Mouse (Mus musculus) kidney, postnatal 4 days (tissue): ENCODE data around the gene Eapp.
"Not testable (repeated sequence)": the region's sequence is repeated elsewhere in the genome, so short reads cannot be mapped to it uniquely, and the experiment has no call there.

Experiments
- DNase-seq, 2 experiments: peaks; one replicate each; pipeline ENCODE4 v3.0.0; 2021; ENCODE audit warnings: mixed read lengths in 2 of 2

Eapp gene

GRCm38 (mm10) chr12:54676709-54677108, 19.0 kb downstream of the Eapp start:
- DNase-seq: no peak

DNA sequence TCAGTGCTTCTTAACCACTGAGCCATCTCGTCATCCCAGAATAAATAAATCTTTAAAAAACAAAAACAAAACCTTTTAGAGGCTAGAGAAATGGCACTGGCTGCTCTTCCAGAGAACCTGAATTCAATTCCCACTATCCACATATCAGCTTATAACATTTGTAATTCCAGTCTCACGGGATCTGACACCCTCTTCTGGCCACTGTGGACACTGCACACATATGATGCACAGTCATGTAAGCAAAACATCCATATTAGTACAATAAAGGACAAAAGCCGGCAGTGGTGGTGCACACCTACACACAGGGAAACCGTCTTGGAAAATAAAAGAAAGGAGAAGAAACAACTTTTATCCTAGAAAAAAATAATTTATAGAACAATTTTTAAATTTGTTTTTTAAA, 20.3 kb downstream of the Eapp start:
- no peak for DNase-seq

- no peak for DNase-seq
Observed at GRCm38 (mm10) chr12:54671262-54671661, 24.4 kb downstream of the Eapp start.

DNA sequence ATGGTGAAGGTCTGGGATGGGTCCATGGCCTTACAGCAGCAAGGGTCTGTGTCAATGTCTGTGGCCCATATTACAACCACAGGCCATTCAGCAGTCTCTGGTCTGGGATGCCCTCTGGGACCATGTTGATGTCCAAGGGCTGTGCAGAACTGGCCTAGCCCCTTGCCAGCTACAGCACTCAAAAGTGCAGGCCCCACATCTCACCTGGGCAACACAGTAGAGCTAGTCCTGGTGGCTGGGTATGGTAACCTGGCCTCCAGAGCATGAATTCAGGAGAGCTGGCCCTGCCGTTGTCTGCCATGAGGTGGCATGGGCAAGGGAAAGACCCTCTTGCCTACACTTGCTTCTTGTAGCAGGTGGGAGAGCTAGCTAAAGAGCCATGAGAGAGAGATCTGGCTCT, 27.6 kb downstream of the Eapp start:
- no peak for DNase-seq

DNA sequence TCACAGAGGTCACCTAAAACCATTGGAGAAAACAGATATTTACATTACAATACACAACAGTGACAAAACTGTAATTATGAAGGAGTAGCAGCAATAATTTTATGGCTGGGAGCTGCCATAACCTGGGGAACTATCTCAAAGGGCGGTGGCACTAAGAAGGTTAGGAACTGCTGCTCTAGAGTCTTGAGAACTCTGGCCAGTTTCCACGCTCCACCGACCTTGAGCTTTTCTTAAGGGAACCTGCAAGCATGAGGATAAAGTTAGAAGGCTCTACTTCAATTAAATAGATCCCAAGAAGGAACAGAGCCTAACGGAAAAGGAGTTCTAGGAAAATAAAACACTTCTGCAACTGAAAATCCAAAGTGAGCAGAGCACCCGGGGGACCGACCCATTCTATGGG, 30.2 kb downstream of the Eapp start:
- peak in 1 of 2 experiments; percentile 23 for DNase-seq

GRCm38 (mm10) chr12:54661470-54661869, 34.2 kb downstream of the Eapp start:
- DNase-seq: not testable (repeated sequence)

- peak; percentile 47 to 55 for DNase-seq
Observed at GRCm38 (mm10) chr12:54659901-54660300, 35.8 kb downstream of the Eapp start.

DNA sequence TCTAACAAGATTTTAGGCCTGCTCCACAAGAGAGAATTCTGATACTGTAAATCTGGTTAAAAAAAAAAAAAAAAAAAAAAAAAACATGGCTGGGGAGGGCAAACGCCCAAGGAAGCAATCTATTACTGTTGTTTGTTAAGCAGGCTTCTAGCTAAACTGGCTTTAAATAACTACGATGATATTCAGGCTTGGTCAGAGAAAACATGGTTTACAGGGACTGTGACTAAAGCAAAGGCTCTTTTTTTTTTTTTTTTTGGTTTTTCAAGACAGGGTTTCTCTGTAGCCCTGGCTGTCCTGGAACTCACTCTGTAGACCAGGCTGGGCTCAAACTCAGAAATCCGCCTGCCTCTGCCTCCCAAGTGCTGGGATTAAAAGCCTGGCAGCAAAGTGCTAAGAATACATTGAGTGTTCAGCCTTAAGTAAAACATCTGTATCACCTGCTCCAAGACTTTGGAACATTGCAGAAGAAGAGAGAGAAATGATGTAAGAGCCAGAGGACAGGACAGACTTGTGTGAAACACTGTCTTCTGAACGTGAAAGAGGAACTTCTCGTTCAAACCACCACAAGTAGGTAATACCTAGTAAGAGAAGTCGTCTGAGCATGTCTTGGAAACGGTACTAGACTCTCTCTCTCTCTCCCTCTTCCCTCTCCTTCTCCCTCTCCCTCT, 37.1 kb downstream of the Eapp start:
- DNase-seq: no peak

- no peak for DNase-seq
Observed at GRCm38 (mm10) chr12:54657951-54658350, 37.7 kb downstream of the Eapp start.

GRCm38 (mm10) chr12:54657226-54657625, 38.5 kb downstream of the Eapp start:
- no peak for DNase-seq

DNA sequence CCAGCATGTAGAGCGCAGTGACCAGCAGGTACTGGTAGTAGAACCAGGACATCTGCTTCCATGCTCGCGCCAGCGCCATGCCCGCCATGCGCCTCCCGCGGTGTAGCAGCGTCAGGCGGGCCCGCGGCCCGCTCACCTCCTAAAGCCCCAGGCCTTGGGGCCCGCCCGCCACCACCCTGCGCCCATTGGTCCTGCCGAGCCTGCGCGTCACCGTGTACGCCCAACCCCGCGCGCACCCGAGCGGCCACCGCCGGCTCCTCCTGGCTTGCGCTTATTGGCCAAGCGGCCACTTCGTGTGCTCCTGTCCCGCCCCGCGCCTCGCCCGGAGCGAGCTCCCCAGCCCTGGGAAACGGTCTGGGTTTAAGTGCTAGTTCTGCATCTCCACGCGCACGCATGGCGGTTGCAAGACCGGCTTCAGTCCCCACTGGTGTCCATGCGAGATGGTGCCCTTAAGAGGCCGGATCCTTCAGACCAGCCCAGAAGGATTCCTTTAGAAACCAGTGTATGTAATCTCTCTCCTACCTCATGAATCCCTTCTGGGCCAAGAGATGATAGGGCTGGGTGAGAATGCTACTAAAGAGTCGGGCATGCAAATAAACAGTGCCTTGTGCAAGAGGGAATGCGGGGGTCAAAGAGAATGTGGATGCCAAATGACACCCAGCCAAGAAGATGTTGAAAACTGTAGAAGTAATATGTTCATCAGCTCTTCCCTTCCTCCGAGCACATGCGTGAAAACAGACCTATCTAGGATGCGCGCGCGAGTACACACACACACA, 39.1 kb downstream of the Eapp start, which contains the start of gene Sptssa:
Sptssa (minus strand) TSS at position 178 of the 776 bp plus-strand sequence.
- DNase-seq: peak; percentile 96 to 98

- no peak for DNase-seq
Observed at GRCm38 (mm10) chr12:54656039-54656395, 39.7 kb downstream of the Eapp start.

DNA sequence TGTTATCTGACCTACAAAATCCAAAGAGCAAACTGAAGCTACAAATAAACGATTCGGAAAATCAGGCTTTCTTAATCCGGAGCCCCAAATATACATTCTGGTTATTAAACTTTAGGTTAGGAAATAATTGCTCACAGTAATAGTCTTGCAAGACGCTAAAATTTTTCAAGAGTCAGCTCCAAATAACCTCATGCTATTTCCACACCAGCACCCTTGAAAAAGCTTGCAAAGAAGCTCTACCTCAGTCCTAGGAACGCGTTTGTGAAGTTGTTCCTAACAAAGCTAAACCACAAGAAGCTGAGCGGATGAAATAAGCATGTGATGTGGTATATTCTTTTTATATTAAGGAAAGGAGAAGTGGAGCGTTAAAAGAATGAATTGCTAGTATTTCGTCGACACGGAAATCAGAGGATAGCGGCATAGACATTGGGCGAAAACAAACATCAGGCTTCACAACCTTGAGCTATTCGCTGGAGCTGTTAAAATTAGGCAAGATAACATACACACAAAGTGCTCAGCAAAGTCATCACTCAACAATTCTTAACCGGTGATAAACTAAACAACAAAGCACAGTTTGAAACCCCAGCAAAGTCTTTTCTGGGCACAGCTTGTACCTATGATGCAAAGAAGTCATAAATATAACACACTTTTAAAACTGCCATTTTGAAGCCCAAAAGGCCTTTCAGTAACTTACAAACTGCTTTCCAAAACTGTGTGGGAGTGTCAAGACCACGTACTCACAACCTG, 40.2 kb downstream of the Eapp start:
- DNase-seq: no peak

- DNase-seq: no peak
Observed at GRCm38 (mm10) chr12:54654741-54655140, 41.0 kb downstream of the Eapp start.

DNA sequence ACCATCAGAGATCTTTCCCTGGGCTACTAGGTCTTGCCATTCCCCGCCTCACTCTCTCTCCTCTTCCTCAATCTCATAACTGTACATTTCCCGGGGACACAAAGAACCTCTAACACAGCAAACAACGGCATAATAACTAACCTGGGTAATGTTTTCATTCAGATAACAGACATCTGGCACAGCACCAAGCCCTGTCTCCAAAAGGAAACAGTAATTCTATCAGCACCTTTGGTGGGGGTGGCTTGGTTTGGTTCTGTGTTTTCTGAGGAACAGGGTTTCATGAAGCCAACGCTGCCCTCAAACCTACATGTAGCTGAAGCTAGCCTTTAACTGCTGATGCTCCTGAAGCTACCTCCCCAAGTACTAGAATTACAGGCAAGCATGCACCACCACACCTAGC, 41.6 kb downstream of the Eapp start:
- DNase-seq: peak; percentile 27 to 31

DNA sequence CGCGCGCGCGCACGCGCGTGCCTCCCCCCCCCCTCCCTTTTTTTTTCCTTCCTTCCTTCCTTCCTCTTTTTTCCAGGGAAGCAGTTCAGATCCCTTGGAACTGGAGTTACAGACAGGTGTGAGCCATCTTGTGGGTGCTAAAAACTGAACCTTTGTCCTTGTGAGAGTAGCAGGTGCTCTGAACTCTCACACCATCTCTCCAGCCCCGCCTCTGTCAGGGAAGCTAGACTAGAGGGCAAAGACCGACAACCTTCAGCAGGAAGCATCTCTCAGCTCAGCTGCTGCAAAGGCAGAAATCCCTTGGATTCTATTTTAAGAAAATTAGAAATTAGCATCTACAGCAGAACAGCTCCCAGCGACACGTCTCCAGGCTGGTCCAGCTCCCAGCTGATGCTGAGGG, 43.4 kb downstream of the Eapp start:
- DNase-seq: no peak

DNA sequence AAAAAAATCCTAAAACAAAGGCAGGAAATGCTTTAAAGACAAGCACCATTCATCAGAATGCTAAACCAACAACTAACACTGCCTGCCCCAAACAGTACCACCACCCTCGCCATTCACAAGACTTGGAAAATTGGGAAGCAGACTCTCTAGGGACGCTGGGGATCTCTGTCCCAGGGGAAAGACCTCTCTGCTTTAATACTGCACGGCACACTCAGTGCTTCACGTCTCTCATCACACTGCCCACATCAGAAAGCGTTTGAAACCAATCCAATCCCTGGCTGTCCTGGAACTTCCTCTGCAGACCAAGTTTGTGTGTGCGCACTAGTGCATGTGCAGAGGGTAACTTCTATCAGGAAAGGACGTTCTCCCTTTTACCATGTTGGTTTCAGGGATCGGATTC, 43.9 kb downstream of the Eapp start:
- peak in 1 of 2 experiments; percentile 23 for DNase-seq

- DNase-seq: no peak
Observed at GRCm38 (mm10) chr12:54651158-54651557, 44.5 kb downstream of the Eapp start.

DNA sequence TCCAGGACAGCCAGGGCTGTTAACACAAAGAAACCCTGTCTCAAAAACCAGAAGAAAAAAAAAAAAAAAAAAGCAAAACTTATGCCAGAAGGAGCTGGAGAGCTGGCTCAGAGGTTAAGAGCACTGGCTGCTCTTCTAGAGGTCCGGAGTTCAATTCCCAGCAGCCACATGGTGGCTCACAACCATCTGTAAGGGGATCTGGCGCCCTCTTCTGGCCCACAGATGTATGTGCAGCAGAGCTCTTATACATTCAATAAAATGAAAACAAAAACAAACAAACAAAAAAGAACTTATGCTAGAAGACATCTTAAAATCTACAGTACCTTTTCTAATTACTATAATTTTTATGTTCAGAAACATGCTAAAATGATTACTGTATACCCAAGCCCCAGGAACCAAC, 50.8 kb downstream of the Eapp start:
- no peak for DNase-seq

DNA sequence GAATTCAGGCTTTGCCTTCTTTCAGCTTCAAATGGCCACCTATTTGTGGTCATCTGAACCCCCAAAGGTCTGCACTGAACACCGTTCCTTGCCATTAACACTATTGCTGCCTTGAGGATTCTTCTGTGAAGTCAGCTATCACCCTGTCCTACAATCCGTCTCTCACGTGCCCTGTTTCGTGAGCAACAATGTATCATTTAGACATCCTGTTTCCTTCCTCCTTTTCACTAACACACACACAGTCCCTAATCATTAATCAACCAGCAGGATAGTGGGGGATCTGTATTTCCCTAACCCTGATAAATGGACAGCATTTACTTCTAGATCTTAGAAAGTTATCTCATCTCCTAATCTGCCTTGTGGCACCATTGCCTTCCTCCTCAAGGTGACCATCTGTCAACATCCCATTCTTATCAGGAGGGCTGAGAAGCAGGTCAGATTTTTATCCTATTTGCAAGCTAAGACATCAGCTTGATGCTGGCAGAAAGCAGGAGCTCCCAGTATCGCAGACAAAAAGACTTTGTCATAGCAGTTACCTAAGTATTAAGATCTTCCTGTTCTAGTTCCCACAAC, 52.3 kb downstream of the Eapp start:
- no peak for DNase-seq

DNA sequence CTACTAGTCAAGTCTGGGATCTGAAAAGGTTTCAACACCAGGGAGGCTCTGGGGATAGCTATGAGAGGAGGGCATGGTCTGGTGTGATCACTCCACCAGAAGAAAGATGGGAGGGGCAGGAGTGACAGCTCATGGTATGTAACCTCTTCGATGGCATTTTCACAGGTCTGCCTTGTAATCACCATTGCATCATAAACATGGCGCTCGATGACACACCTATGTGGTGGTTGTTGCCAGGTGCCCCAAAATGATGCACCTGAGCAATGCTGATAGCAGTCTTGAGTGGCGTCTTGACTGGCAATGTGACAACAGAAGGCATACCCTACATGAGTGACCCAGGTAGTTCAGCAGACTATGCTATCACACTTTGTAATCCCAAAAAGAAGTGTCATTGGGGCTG, 54.3 kb downstream of the Eapp start:
- no peak for DNase-seq

DNA sequence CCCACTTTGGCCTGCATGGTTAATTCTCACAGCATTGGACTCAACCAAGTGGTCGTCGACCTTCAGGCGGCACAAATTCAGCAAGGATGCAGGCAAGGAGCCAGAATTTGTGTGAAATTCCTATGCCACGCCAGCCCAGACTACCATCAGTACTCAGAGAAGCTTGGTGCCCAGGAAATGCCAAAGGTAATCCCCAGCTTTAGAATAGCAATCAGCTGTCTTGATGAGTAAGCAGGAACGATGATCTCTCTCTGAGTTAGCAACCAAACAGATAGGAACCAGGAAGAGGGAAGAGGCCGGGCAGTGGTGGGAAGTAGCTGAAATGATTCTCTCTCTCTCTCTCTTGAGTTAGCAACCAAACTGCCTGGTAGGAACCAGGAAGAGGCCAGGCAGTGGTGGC, 55.4 kb downstream of the Eapp start:
- no peak for DNase-seq

GRCm38 (mm10) chr12:54637033-54637432, 58.7 kb downstream of the Eapp start:
- DNase-seq: no peak
